Mouse (Mus musculus): Measurements from ENCODE around the gene Phf3. TPM values are rescaled to one million over a fixed set of nuclear protein-coding genes. Genes with fewer than 3 reads are reported as not detected.
A peak's percentile ranks its signal among the peaks of the same experiment; 100 is the strongest.
"Not testable (repeated sequence)": the region's sequence is repeated elsewhere in the genome, so short reads cannot be mapped to it uniquely, and the experiment has no call there.

Phf3 gene
- polyA plus RNA-seq (2016; fragmentation: Nextera tagmentation; extraction: Ambion mirVana): 50.5 and 54.4 TPM in 2 replicates

GRCm38 (mm10) chr1:30873541-30874260, at the start of gene Phf3:
TSS of gene Phf3 (minus strand) at chr1:30873921.
- Histone ChIP-seq H3K4me3 (peak within 1 kb of the TSS; percentile 90), H3K9ac (peak within 1 kb of the TSS; percentile 97), H3K4me1 (peaks cover 9% of the 10 kb centered on the region), H3K36me3 (no peaks in the 10 kb centered on the region), H3K4me2 (replicated peaks) (peak within 1 kb of the TSS; percentile 55), H3K27ac (peak within 1 kb of the TSS; percentile 100), H3K9me3 (replicated peaks) (no peaks in the 10 kb centered on the region), H3K27me3 (no peaks in the 10 kb centered on the region)
- ATAC-seq (ENCODE audit: low FRiP score): peak; percentile 94
- WGBS: under 1% methylated on average over 69 of the region's 85 CpGs

- Histone ChIP-seq H3K4me3 (no peak overlapping the region), H3K27ac (no peak overlapping the region), H3K27me3 (no peaks in the 10 kb centered on the region), H3K9ac (no peak overlapping the region), H3K9me3 (replicated peaks) (peaks cover 21% of the 10 kb centered on the region), H3K36me3 (no peaks in the 10 kb centered on the region), H3K4me1 (no peaks in the 10 kb centered on the region), H3K4me2 (replicated peaks) (no peak overlapping the region)
- no peak for ATAC-seq (ENCODE audit: low FRiP score)
- WGBS: 93% methylated on average over 3 of the region's 3 CpGs
Measured at GRCm38 (mm10) chr1:30922237-30922636, 48.5 kb upstream of the Phf3 start.

GRCm38 (mm10) chr1:30921252-30921651, 47.5 kb upstream of the Phf3 start:
- Histone ChIP-seq H3K9ac (no peak overlapping the region), H3K36me3 (no peaks in the 10 kb centered on the region), H3K4me2 (replicated peaks) (no peak overlapping the region), H3K9me3 (replicated peaks) (peaks cover 21% of the 10 kb centered on the region), H3K27ac (no peak overlapping the region), H3K4me1 (no peaks in the 10 kb centered on the region), H3K4me3 (no peak overlapping the region), H3K27me3 (no peaks in the 10 kb centered on the region)
- no peak for ATAC-seq (ENCODE audit: low FRiP score)

GRCm38 (mm10) chr1:30920620-30921177, 47.0 kb upstream of the Phf3 start:
- 89% methylated on average over 1 of the region's 1 CpGs for WGBS
- ATAC-seq (ENCODE audit: low FRiP score): no peak
- Histone ChIP-seq H3K4me2 (replicated peaks) (no peak overlapping the region), H3K9me3 (replicated peaks) (peaks cover 21% of the 10 kb centered on the region), H3K4me1 (no peaks in the 10 kb centered on the region), H3K36me3 (no peaks in the 10 kb centered on the region), H3K4me3 (no peak overlapping the region), H3K9ac (no peak overlapping the region), H3K27me3 (no peaks in the 10 kb centered on the region), H3K27ac (no peak overlapping the region)

- no peaks in the 10 kb centered on the region for H3K9me3 ChIP-seq (replicated peaks)
- H3K4me2 ChIP-seq (replicated peaks): no peak overlapping the region
- H3K27me3 ChIP-seq: no peaks in the 10 kb centered on the region
- H3K36me3 ChIP-seq: no peaks in the 10 kb centered on the region
- 68% methylated on average over 3 of the region's 3 CpGs for WGBS
- H3K4me3 ChIP-seq: no peak overlapping the region
- no peak overlapping the region for H3K9ac ChIP-seq
- no peak for ATAC-seq (ENCODE audit: low FRiP score)
- no peak overlapping the region for H3K27ac ChIP-seq
- H3K4me1 ChIP-seq: no peaks in the 10 kb centered on the region
Measured at GRCm38 (mm10) chr1:30910172-30910571, 36.5 kb upstream of the Phf3 start.

- ATAC-seq (ENCODE audit: low FRiP score): no peak
- no peaks in the 10 kb centered on the region for H3K4me1 ChIP-seq
Measured at GRCm38 (mm10) chr1:30908797-30909196, 35.1 kb upstream of the Phf3 start.

GRCm38 (mm10) chr1:30903480-30904218, 29.9 kb upstream of the Phf3 start:
- Histone ChIP-seq H3K4me2 (replicated peaks) (no peak overlapping the region), H3K9ac (no peak overlapping the region), H3K27ac (no peak overlapping the region), H3K4me3 (no peak overlapping the region), H3K9me3 (replicated peaks) (no peaks in the 10 kb centered on the region), H3K4me1 (no peaks in the 10 kb centered on the region), H3K27me3 (no peaks in the 10 kb centered on the region), H3K36me3 (no peaks in the 10 kb centered on the region)
- WGBS: 89% methylated on average over 3 of the region's 3 CpGs
- no peak for ATAC-seq (ENCODE audit: low FRiP score)

More at GRCm38 (mm10) chr1:30908797-30909196, 35.1 kb upstream of the Phf3 start:
- 80% methylated on average over 4 of the region's 4 CpGs for WGBS
- Histone ChIP-seq H3K27me3 (no peaks in the 10 kb centered on the region), H3K9me3 (replicated peaks) (no peaks in the 10 kb centered on the region), H3K27ac (no peak overlapping the region), H3K4me3 (no peak overlapping the region), H3K4me2 (replicated peaks) (no peak overlapping the region), H3K9ac (no peak overlapping the region), H3K36me3 (no peaks in the 10 kb centered on the region)

- no peaks in the 10 kb centered on the region for H3K4me1 ChIP-seq
Measured at GRCm38 (mm10) chr1:30898691-30899090, 25.0 kb upstream of the Phf3 start.

GRCm38 (mm10) chr1:30895366-30895765, 21.6 kb upstream of the Phf3 start:
- not testable (repeated sequence) for H3K9ac ChIP-seq; H3K27ac ChIP-seq; ATAC-seq (ENCODE audit: low FRiP score); H3K4me2 ChIP-seq (replicated peaks); H3K4me3 ChIP-seq; H3K36me3 ChIP-seq; H3K4me1 ChIP-seq; H3K27me3 ChIP-seq; H3K9me3 ChIP-seq (replicated peaks)

More at GRCm38 (mm10) chr1:30898691-30899090, 25.0 kb upstream of the Phf3 start:
- no peak for ATAC-seq (ENCODE audit: low FRiP score)
- Histone ChIP-seq H3K9ac (no peak overlapping the region), H3K27me3 (no peaks in the 10 kb centered on the region), H3K27ac (no peak overlapping the region), H3K36me3 (no peaks in the 10 kb centered on the region), H3K9me3 (replicated peaks) (no peaks in the 10 kb centered on the region), H3K4me3 (no peak overlapping the region), H3K4me2 (replicated peaks) (no peak overlapping the region)
- 81% methylated on average over 2 of the region's 2 CpGs for WGBS

- not testable (repeated sequence) for H3K4me3 ChIP-seq; H3K4me1 ChIP-seq; ATAC-seq (ENCODE audit: low FRiP score); H3K4me2 ChIP-seq (replicated peaks); H3K27ac ChIP-seq; H3K36me3 ChIP-seq; H3K9me3 ChIP-seq (replicated peaks); H3K27me3 ChIP-seq; H3K9ac ChIP-seq
- WGBS: 96% methylated on average over 1 of the region's 1 CpGs
Measured at GRCm38 (mm10) chr1:30883806-30884205, 10.1 kb upstream of the Phf3 start.

- H3K27ac ChIP-seq: no peak overlapping the region
- H3K4me1 ChIP-seq: peaks cover 9% of the 10 kb centered on the region
- no peaks in the 10 kb centered on the region for H3K27me3 ChIP-seq
- ATAC-seq (ENCODE audit: low FRiP score): no peak
- no peak overlapping the region for H3K9ac ChIP-seq
- H3K36me3 ChIP-seq: no peaks in the 10 kb centered on the region
- no peaks in the 10 kb centered on the region for H3K9me3 ChIP-seq (replicated peaks)
- H3K4me2 ChIP-seq (replicated peaks): no peak overlapping the region
- H3K4me3 ChIP-seq: no peak overlapping the region
Measured at GRCm38 (mm10) chr1:30875746-30876145, 2.0 kb upstream of the Phf3 start.

GRCm38 (mm10) chr1:30874261-30875131, 775 bp upstream of the Phf3 start:
- no peaks in the 10 kb centered on the region for H3K36me3 ChIP-seq
- peak overlapping the region; percentile 90 for H3K4me3 ChIP-seq
- H3K27me3 ChIP-seq: no peaks in the 10 kb centered on the region
- ATAC-seq (ENCODE audit: low FRiP score): no peak
- H3K9me3 ChIP-seq (replicated peaks): no peaks in the 10 kb centered on the region
- H3K4me1 ChIP-seq: peaks cover 9% of the 10 kb centered on the region
- WGBS: 57% methylated on average over 15 of the region's 15 CpGs
- peak overlapping the region; percentile 97 for H3K9ac ChIP-seq
- H3K4me2 ChIP-seq (replicated peaks): peak overlapping the region; percentile 55
- peak overlapping the region; percentile 100 for H3K27ac ChIP-seq

All from hindbrain, embryonic 12.5 days (tissue).